9 mouse cellular contexts compared by ENCODE assay signal in the genomic region with DNA sequence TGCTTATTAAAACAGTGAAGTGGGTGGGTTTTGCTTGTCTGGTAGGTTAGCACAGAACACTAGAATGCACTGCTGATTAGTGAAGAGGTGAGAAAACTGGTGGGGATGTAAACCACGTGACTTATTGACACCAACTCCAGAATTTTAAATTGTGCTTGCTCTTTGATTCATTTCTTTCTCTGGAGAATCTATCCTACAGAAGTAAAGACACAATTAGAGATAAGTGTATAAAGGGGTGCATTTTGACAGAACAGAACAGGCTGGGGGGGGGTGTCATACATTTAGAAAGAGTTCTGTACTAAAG. TPM values are rescaled to one million over a fixed set of nuclear protein-coding genes. Genes with fewer than 3 reads are reported as not detected.
A peak's percentile ranks its signal among the peaks of the same experiment; 100 is the strongest.
DNase-seq lines count a peak whose midpoint lies in the region; ATAC-seq and TF ChIP-seq lines count a peak whose summit lies in the region.
"Had no signal": no experiment of that assay in that cellular context is flagged by ENCODE, and none has a peak within 500 bp of the region (broad histone marks: within the 10 kb centered on the region; RNA-seq: fewer than 3 reads in every experiment).

No protein-coding gene starts in this region.

- peak overlapping the region; percentile 86 for H3K4me3 ChIP-seq in liver, adult 2 months (ENCODE audit: insufficient read depth, low read depth, low read length)
- peak overlapping the region; percentile 99 for H3K4me3 ChIP-seq in embryonic facial prominence, embryonic 12.5 days
- H3K4me3 ChIP-seq in intestine, embryonic 15.5 days (replicated peaks) = peak overlapping the region; percentile 61
- peak overlapping the region; percentile 82 for H3K4me3 ChIP-seq in neural tube, embryonic 12.5 days

- no peak for DNase-seq in liver, adult 2 months (ENCODE audit: extremely low read depth, low read depth, low spot score)
- no peak for DNase-seq in liver
- no peak for DNase-seq in ovary, postnatal 14 days (ENCODE audit: low spot score)
- no peak for DNase-seq in spleen, adult 18-20 months
- no peak for DNase-seq in embryo, embryonic 11 days
- DNase-seq: kidney, adult 18-20 months had no signal

- peaks cover 7% of the 10 kb centered on the region for H3K4me1 ChIP-seq in liver, adult 2 months (ENCODE audit: control insufficient read depth, insufficient read depth, low read length)
- H3K4me1 ChIP-seq in embryonic facial prominence, embryonic 12.5 days = peaks cover 15% of the 10 kb centered on the region
- H3K4me1 ChIP-seq in intestine, embryonic 15.5 days (replicated peaks) = peaks cover 5% of the 10 kb centered on the region
- H3K4me1 ChIP-seq in neural tube, embryonic 12.5 days = peaks cover 15% of the 10 kb centered on the region

- no peaks in the 10 kb centered on the region for H3K9me3 ChIP-seq in embryonic facial prominence, embryonic 12.5 days
- H3K9me3 ChIP-seq in intestine, embryonic 15.5 days = no peaks in the 10 kb centered on the region
- H3K9me3 ChIP-seq in neural tube, embryonic 12.5 days = no peaks in the 10 kb centered on the region

- peaks cover 10% of the 10 kb centered on the region; the same call in 1 of the 2 replicates for H3K79me2 ChIP-seq in liver, adult 2 months (ENCODE audit: control insufficient read depth, insufficient read depth, low read length)

- H3K27ac ChIP-seq in liver, adult 2 months (replicated peaks; ENCODE audit: insufficient read depth, low read depth, low read length) = no peak overlapping the region
- no peak overlapping the region for H3K27ac ChIP-seq in embryonic facial prominence, embryonic 12.5 days
- H3K27ac ChIP-seq in intestine, embryonic 15.5 days = no peak overlapping the region
- no peak overlapping the region for H3K27ac ChIP-seq in neural tube, embryonic 12.5 days

- H3K9ac ChIP-seq in liver, adult 2 months (ENCODE audit: low read depth, low read length) = peak overlapping the region; percentile 35; the same call in 1 of the 2 replicates
- no peak overlapping the region for H3K9ac ChIP-seq in embryonic facial prominence, embryonic 12.5 days
- H3K9ac ChIP-seq in intestine, embryonic 15.5 days = peak overlapping the region; percentile 54; the same call in 1 of the 2 replicates
- H3K9ac ChIP-seq in neural tube, embryonic 12.5 days = peak overlapping the region; percentile 77; the same call in 1 of the 2 replicates

- H3K4me2 ChIP-seq in embryonic facial prominence, embryonic 12.5 days (replicated peaks) = peak overlapping the region; percentile 98
- peak overlapping the region; percentile 83 for H3K4me2 ChIP-seq in intestine, embryonic 15.5 days (replicated peaks)
- H3K4me2 ChIP-seq in neural tube, embryonic 12.5 days (replicated peaks) = peak overlapping the region; percentile 95

- no peaks in the 10 kb centered on the region for H3K27me3 ChIP-seq in liver, adult 2 months (ENCODE audit: control insufficient read depth, insufficient read depth, low read length)
- no peaks in the 10 kb centered on the region for H3K27me3 ChIP-seq in embryonic facial prominence, embryonic 12.5 days
- H3K27me3 ChIP-seq in intestine, embryonic 15.5 days (replicated peaks) = no peaks in the 10 kb centered on the region
- no peaks in the 10 kb centered on the region for H3K27me3 ChIP-seq in neural tube, embryonic 12.5 days (replicated peaks)

- 9% methylated on average over 1 of the region's 1 CpGs for WGBS in liver, adult 2 months
- 35% methylated on average over 1 of the region's 1 CpGs for WGBS in embryonic facial prominence, embryonic 12.5 days
- WGBS in intestine, embryonic 15.5 days = 37% methylated on average over 1 of the region's 1 CpGs
- WGBS in neural tube, embryonic 12.5 days = 38% methylated on average over 1 of the region's 1 CpGs

- TF ChIP-seq POLR2A in liver, adult 2 months (IDR thresholded peaks at IDR 0.05; ENCODE audit: extremely low read depth, insufficient read depth, low read length) = no peak

- no peak for ATAC-seq in embryonic facial prominence, embryonic 12.5 days (ENCODE audit: insufficient number of reproducible peaks, insufficient read depth, low FRiP score, low TSS enrichment)
- no peak for ATAC-seq in intestine, embryonic 15.5 days
- no peak for ATAC-seq in neural tube, embryonic 12.5 days (ENCODE audit: low FRiP score, low read depth)

- TF ChIP-seq CTCF in liver, adult 2 months (IDR thresholded peaks at IDR 0.05; ENCODE audit: low read depth, low read length) = no peak

- H3K36me3 ChIP-seq in liver, adult 2 months (ENCODE audit: control insufficient read depth, insufficient read depth, low read length) = peaks cover 6% of the 10 kb centered on the region
- 0 out of 2 replicates have a peak, but pooled peaks cover 3% of the 10 kb centered on the region for H3K36me3 ChIP-seq in embryonic facial prominence, embryonic 12.5 days
- no peaks in the 10 kb centered on the region for H3K36me3 ChIP-seq in intestine, embryonic 15.5 days
- H3K36me3 ChIP-seq in neural tube, embryonic 12.5 days = peaks cover 4% of the 10 kb centered on the region; the same call in 1 of the 2 replicates

RNA-seq across cellular contexts. Expression of gene Edem3, which starts 1.2 kb away (rescaled TPM):
- 16.2 and 18.5 TPM in 2 replicates for total RNA-seq in liver, adult 2 months (2014; rRNA removed)
- polyA plus RNA-seq in liver, adult 2 months (2012; rRNA removed) = 4.1 and 4.5 TPM in 2 replicates
- polyA plus RNA-seq in embryonic facial prominence, embryonic 12.5 days (2016; fragmentation: Nextera tagmentation; extraction: Ambion mirVana) = 24.6 and 27.6 TPM in 2 replicates
- polyA plus RNA-seq in intestine, embryonic 15.5 days (2015; fragmentation: Nextera tagmentation; extraction: Ambion mirVana) = 12.5 and 13.2 TPM in 2 replicates
- 22.1 and 26.2 TPM in 2 replicates for polyA plus RNA-seq in neural tube, embryonic 12.5 days (2016; fragmentation: Nextera tagmentation; extraction: Ambion mirVana)
